Mouse (Mus musculus) spleen, postnatal 4 days (tissue): ENCODE data around the gene Mier2.
A peak's percentile ranks its signal among the peaks of the same experiment; 100 is the strongest.

Experiments used
- DNase-seq, 2 experiments: peaks; one replicate each; pipeline ENCODE4 v3.0.0; 2022; ENCODE audit warnings: low spot score in 2 of 2

Mier2 gene

DNA sequence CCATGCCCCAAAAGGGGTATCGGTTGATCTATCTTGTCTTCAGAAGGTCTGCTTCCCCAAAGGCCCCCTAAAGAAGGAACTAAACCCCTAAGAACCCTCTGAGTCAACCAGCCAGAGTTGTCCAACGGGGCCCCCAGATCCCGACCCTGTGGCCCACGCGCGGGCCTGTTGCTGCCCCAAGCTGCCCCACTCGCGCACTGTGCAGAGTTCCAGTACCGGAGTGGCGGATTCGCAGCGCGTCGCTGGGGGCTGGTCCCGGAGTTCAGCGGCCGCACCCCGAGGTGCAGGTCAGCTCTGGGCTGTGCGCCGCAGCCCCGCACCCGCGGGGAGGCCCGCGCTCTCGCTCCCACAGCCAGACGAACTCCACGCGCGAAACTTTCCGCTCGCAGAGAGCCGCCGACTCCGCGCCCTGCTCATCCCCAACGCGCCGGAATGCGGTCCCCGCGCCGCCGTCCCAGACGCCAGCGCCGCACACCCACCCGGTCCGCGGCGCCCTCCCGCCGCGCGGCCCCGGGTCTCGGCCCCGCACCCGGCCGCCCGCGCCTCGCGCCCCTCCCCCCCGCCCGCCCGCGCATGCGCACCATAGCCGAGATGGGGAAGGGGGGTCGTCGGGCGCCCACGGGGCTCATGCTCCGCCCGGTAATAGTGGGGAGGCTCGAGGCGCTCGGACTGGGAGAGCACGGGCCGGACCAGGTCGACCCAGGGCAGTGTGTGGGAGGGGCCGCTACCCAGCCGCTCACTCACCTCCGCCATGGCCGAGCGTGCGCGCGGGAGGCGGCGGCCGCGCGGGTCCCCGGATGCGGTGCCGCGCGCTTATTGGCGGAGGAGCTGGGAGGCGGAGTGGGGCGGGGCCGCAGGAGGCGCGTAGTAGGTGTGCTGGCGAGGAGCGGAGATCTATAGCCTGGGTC, at the start of gene Mier2:
Gene Mier2 (minus strand): TSS at position 870 of the 908 bp plus-strand sequence.
- peak; percentile 67 to 84 for DNase-seq

DNA sequence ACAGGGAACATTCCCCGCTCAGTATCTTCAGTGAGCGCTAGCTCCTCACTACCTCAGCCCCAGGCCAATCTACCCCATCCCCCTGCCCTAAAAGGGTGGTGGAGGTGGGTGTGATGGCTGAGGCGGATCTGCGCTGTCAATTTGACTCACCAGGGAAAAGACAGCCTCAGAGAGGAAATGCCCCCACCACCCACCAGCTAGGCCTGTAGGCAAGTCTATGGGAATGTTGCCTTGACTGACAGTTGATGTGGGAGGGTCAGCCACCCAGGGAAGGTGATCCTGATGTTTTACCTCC, 42.9 kb upstream of the Mier2 start:
- no peak for DNase-seq

DNA sequence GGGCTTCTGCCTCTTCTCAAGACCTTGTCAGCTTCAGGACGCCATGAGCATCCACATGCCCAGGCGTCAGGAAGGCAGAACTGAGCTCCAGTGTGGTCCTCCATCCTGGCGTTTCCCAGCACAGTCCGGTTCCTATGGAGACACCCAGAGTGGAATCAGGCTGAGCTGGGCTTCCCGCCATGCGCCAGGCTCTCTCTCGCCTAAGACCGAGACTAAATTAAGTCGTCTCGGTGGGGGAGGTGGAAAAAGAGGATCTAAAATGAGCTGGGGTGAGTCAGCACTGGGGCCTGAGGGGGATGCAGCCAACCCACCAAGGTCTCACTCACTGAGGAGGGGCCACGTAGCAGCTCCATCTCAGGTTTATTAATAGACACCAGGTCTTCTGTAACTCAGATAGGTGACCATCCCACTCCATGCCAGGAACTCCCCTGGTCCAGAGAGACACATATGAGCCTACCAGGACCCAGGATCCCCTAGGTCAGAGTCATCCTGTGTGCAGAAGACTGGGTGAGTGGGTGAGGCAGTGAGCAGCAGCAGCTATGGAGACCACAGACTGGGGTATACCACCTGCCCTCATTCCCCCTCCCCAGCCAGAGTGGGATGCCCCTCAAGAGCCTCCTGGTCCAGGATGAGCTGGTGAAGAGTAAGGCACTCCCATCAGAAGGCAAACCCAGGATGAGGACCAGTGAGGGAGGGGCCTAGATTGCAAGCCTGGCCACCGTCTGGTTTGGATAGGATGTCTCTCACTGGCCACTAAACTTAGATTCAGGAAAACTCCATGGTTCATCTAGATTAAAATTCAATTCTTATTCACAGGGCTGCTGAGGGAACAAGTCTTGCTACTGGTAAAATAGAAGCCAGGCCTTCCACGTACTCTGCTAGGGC, 42.3 kb upstream of the Mier2 start:
- DNase-seq, result no peak

GRCm38 (mm10) chr10:79595590-79595929, 40.6 kb upstream of the Mier2 start:
- DNase-seq, result no peak

GRCm38 (mm10) chr10:79594872-79595589, 40.0 kb upstream of the Mier2 start:
- DNase-seq, result no peak

DNA sequence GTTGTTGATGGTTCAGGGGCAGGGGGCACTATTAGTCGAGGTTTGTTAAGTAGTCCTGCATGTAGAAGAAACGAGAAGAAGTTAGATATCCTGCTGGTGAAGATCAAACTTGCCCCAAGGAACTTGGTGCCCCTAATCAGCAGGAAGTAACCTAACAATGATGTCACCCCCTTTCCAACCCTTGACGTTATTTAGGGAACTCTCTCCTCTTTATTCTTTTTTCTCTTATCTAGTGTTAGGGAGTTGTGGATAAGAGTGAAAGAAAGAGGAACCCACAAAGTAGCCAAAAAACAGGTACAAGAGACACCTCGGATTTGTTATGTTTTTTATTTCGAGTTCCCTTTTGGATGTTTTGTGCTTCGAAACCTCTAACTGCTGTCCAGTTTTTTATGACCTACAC, 39.1 kb upstream of the Mier2 start:
- DNase-seq, result no peak

DNA sequence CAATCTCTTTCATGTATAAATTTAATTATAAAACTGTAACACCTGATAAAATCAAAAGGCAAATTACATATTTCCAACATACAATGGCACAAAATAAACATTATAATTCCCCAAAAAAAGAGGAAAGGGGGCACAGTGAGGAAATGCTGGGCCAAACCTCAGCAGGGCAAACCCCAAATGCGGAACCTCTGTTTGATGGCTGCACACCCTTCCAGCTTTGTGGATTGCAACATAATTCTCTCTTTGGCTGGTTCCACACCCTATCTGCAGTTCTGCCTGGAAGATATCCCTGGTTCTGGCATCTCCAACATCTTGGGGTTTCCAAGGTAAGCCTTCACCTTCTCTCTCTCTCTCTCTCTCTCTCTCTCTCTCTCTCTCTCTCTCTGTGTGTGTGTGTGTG, 35.7 kb upstream of the Mier2 start:
- DNase-seq, result no peak

DNA sequence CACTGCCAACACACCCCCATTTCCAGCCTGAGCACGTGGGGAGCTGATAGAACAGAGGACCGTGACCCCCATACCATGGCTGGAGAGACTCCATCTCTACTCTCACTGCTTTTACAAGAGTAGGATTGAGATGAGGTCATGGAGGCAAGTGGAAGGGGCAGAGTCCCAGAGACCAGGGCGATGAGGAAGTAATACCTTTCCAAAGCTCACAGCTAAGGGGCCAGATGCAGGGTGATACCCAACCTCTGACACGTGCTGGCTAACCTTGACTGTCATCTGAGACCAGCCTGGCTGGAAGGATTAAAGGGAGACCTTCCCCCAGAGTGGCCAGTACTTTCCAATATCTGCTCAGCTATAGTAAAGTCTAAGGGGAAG, 32.7 kb upstream of the Mier2 start:
- no peak for DNase-seq

GRCm38 (mm10) chr10:79587061-79587751, 32.2 kb upstream of the Mier2 start, which contains the start of gene Theg:
TSS of gene Theg (minus strand) at chr10:79587331.
- no peak for DNase-seq

DNA sequence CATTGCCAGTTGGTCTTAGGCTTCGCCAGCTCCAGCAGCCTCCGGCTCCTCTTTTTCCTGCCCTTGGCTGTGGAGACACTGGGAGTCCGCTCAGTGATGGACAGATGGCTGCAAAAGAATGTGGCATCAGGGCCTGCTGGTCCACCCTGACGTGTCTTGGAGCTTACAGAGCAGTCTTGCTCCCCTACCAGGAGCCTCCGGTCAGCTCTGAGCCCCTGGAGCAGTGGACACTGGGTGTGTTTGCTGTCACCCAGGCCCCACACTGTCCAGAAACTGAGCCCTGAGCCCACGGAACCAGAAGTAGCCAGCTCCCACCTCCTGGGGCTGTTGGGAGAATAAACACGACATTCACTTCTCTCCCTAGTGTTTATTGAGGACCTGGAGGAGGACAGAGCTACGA, 31.2 kb upstream of the Mier2 start:
- no peak for DNase-seq

DNA sequence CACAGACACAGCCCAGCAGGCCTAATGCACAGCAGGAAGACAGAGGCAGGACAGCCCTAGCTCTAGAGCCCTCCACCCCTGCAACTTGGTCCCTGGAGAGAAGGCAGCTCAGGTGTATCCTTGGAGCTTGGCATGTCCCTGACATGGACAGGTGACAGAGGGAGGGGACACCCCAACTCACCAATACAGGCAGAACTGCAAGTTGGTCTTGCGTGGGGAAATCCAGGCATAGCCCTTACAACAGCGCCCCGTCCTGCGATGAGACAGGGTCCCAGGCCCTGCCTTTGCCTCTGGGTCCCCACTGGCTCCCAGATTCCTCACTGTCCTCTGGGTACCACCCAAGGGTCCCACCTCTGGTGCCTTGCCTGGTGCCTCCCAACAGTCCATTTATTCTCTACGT, 30.7 kb upstream of the Mier2 start:
- no peak for DNase-seq

GRCm38 (mm10) chr10:79585136-79585535, 30.1 kb upstream of the Mier2 start:
- DNase-seq, result no peak

GRCm38 (mm10) chr10:79584426-79584825, 29.4 kb upstream of the Mier2 start:
- DNase-seq, result no peak

GRCm38 (mm10) chr10:79584021-79584420, 29.0 kb upstream of the Mier2 start:
- DNase-seq, result no peak

- no peak for DNase-seq
Measured at GRCm38 (mm10) chr10:79581501-79581900, 26.5 kb upstream of the Mier2 start.

DNA sequence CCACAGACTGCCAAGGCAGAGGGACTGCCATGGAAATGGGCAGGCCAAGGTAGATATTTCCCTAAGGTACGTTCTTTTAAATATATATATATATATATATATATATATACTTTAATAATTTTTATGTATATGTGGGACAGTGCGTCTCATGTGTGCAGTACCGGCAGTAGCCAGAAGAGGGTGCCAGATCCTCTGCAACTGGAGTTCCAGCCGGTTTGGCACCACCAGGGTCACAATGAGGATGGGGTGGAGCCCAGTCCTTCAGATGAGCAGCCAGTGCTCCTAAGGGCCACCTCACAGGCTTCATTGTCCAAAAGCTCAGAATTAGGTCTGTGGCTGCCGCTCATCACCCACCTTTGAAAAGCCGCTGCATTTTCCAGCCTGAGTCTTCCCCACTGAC, 25.8 kb upstream of the Mier2 start:
- peak; percentile 56 to 85 for DNase-seq

- no peak for DNase-seq
Measured at GRCm38 (mm10) chr10:79580356-79580755, 25.4 kb upstream of the Mier2 start.

DNA sequence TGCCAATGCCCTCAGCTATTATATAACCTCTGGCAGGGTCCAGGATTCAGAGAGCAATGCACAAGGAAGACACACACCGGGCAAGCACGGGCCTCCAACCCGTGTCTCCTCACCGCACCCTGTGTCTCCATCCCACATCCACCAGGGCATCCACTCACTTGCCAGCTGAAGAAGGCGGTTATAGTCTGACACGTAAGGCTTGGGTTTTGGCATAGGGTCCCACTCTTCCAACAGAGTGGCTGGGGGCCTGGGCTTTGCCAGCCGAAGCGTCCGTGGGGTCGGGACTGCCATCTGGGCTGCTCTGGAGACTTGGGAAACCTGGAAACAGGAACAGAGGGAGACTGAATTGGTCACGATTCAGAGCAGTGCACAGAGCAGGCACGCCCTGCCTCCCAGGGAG, 24.8 kb upstream of the Mier2 start:
- no peak for DNase-seq

DNA sequence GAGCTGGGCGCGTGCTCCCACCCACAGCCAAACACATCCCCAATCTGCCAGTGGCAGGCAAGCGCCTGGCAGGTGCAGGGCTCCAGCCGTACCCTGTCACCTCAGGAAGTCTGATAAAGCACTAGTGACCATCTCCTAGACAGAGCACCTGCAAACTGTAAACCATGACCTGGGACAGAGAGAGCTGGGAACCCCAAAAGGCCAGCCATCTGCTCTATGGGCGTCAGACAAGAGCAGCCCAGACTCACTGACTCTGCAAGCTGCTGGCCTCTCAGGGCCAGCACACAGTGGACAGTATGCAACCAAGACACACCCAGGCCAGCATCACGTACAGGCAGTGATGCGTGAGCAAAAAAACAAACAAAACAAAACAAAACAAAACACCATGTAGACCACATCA, 23.9 kb upstream of the Mier2 start:
- no peak for DNase-seq

GRCm38 (mm10) chr10:79578276-79578675, 23.3 kb upstream of the Mier2 start:
- no peak for DNase-seq

DNA sequence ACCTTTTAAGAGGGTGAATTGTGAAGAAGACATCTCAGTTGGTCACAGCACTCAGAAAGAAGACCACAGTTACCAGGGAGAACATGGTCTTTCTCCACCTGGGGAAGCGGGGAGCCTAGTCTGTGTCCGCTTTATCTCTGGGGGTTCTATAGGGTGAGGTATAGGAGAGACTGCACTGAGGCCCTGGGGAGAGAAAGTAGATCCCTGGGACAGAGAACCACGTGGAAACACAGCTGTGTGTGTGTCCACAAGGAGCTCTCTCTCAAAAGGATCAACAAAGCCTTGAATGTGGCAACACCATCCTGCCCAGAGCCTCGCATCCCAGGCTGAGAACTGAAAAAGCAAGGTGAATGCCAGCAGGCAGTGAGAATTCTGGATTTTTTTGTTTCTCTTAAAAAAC, 22.4 kb upstream of the Mier2 start:
- no peak for DNase-seq

GRCm38 (mm10) chr10:79575754-79576153, 20.8 kb upstream of the Mier2 start:
- DNase-seq, result no peak
